Mouse (Mus musculus): ENCODE data around the gene Olfr393. TPM values are rescaled to one million over a fixed set of nuclear protein-coding genes. Genes with fewer than 3 reads are reported as not detected.

Olfr393 gene
- total RNA-seq (2021): not detected

DNA sequence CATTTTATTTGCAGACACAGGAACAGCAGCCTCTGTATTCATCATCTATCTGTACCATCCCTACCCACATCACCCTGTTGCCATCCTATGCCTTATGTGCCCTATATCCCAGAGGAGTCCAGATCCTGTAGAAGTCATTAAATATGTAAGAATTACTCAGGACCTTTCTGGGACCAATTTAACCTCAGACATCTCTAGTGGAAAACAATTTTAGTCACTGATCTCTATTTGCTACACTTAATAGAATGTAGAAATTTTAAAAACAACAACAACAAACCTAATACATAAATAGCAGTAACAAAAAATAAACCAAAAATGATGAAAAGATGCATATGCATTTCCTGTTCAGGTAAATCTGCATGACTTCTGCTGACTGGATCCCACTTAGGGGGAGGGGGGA, at the start of gene Olfr393:
Gene Olfr393, minus strand, starts transcription at position 101 of the 400 bp plus-strand sequence.
- intact Hi-C loops (cut with DNase I): no loop called here
- no peak for DNase-seq (ENCODE audit: low spot score in 2 of 2)

DNA sequence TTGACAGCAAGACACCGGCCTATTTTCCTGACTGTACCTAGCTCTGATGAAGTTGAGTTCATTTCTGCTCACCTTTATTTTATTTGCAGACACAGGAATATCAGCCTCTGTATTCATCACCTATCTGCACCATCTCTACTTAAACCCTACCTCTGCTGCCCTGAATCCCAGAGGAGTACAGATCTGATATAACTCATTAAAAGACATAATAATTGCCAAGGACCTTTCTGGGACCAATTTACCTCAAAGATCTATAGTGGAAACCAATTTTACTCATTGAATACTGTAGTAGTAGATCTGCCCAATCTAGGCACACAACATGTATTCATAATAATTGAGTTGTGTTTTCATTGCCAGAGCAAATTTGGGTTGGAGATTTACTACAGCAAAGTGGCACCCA, 39.4 kb upstream of the Olfr393 start, which contains the start of gene Olfr394:
Gene Olfr394, minus strand, starts transcription at position 101 of the 400 bp plus-strand sequence.
- intact Hi-C loops (cut with DNase I): no loop called here
- no peak for DNase-seq (ENCODE audit: low spot score in 2 of 2)

DNA sequence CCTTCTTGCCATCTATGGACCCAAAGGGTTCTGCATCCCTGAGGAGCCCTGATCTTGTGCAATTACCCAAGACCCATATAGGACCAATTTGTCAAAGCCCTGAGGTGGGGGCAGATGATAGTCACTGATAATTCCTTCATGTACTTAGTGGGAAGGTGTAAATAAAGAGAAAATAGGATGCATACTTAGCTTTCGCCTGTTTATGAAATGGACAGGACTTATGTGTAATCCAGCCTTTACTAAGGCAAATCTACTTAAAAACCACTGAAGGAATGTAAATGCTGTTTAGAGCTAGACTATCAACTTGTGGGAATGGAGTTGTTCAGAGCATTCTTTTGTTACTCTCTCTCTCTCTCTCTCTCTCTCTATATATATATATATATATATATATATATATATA, 34.3 kb downstream of the Olfr393 start, which contains the start of gene Olfr392:
Gene Olfr392, minus strand, starts transcription at position 101 of the 400 bp plus-strand sequence.
- DNase-seq (ENCODE audit: low spot score in 2 of 2): no peak
- intact Hi-C loops (cut with DNase I): no loop called here

DNA sequence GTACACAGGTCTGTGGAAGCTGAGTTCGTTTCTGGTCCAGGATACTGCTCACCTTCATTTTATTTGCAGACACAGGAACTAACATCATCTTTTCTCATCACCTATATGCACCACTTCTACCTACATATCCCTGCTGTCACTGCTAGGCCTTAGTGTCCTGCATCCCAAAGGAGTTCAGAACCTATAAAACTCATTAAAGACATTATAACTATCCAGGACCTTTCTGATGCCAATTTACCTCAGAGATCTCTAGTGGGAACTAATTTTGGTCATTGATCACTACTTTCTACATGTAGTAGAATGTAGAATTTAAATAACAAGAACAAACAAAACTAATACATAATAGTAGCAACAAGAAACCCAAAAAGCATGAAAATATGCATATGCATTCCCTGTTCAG, 48.3 kb downstream of the Olfr393 start, which contains the start of gene Olfr391-ps:
Gene Olfr391-ps, minus strand, starts transcription at position 101 of the 400 bp plus-strand sequence.
- intact Hi-C loops (cut with DNase I): no loop called here
- DNase-seq (ENCODE audit: low spot score in 2 of 2): no peak

Other genes starting within 250 kb of the Olfr393 start
- gene Zfp735, start 162.7 kb downstream of the Olfr393 start, total RNA-seq (2021): not detected
- not detected for gene Olfr389, start 70.7 kb downstream of the Olfr393 start, total RNA-seq (2021)
- not detected for gene Olfr390, start 68.5 kb downstream of the Olfr393 start, total RNA-seq (2021)
- not detected for gene Olfr391-ps, start 48.4 kb downstream of the Olfr393 start, total RNA-seq (2021)
- not detected for gene Olfr392, start 34.4 kb downstream of the Olfr393 start, total RNA-seq (2021)
- gene Olfr394, start 39.3 kb upstream of the Olfr393 start, total RNA-seq (2021): not detected
- gene Olfr395, start 57.8 kb upstream of the Olfr393 start, total RNA-seq (2021): not detected
- gene Olfr23, start 85.2 kb upstream of the Olfr393 start, total RNA-seq (2021): not detected
- gene Olfr397, start 109.4 kb upstream of the Olfr393 start, total RNA-seq (2021): not detected
- gene Olfr398, start 139.0 kb upstream of the Olfr393 start, total RNA-seq (2021): not detected
- gene Olfr139, start 205.1 kb upstream of the Olfr393 start, total RNA-seq (2021): not detected
- not detected for gene Olfr399, start 205.2 kb upstream of the Olfr393 start, total RNA-seq (2021)
- gene Zfp616, start 218.5 kb upstream of the Olfr393 start, total RNA-seq (2021): not detected